Mouse (Mus musculus) cortical plate, adult 2 months (tissue): ENCODE measurements around the gene Lrrc29. TPM values are rescaled to one million over a fixed set of nuclear protein-coding genes. Genes with fewer than 3 reads are reported as not detected.

Experiments used
- H3K27ac ChIP-seq: fragments of 200-500 bp; 2 replicates; pipeline ENCODE4 v1.5.1; 2012; ENCODE audit warnings: low read length, control low read depth, inconsistent platforms; ENCODE audit not compliant: insufficient read depth
- H3K4me1 ChIP-seq: fragments of 200-500 bp; 2 replicates; pipeline ENCODE4 v1.6.1; 2011; ENCODE audit warnings: low read length; ENCODE audit not compliant: control insufficient read depth, insufficient read depth
- H3K4me3 ChIP-seq: fragments of 200-500 bp; 2 replicates; pipeline ENCODE4 v1.5.1; 2011; ENCODE audit warnings: mild to moderate bottlenecking, low read length, control low read depth; ENCODE audit not compliant: insufficient read depth
- CTCF ChIP-seq: fragments of 200-500 bp; IDR thresholded peaks from 2 replicates; pipeline ENCODE4 v1.5.1; 2011; ENCODE audit warnings: mild to moderate bottlenecking, control low read depth, low read length; ENCODE audit not compliant: insufficient read depth; ENCODE audit errors: extremely low read depth
- POLR2A ChIP-seq: fragments of 200-500 bp; IDR thresholded peaks from 2 replicates; pipeline ENCODE4 v1.6.1; 2011; ENCODE audit warnings: mild to moderate bottlenecking, low read length, control low read depth; ENCODE audit not compliant: insufficient read depth; ENCODE audit errors: extremely low read depth
- polyA plus RNA-seq: library from polyadenylated mRNA; depleted of rRNA; stranded (reverse); fragments of >200 nt; gene quantifications from 2 replicates; pipeline ENCODE4 v1.2.3, GENCODE M21; 2012; rRNA removed

Lrrc29 gene
- 3.7 and 4.3 TPM in 2 replicates for polyA plus RNA-seq

GRCm38 (mm10) chr8:105326141-105326672, at the start of gene Lrrc29, which contains the start of gene Tmem208:
Gene Lrrc29 (minus strand): TSS chr8:105326278.
Gene Tmem208 (plus strand): TSS chr8:105326354.
- Histone ChIP-seq H3K27ac (no peak within 1 kb of the TSS), H3K4me3 (peak within 1 kb of the TSS; percentile 69), H3K4me1 (peaks cover 7% of the 10 kb centered on the region; the same call in 1 of the 2 replicates)
- peak; percentile 99 for TF ChIP-seq POLR2A
- 0 out of 2 replicates have a peak, but pooled peaks have one; percentile 18 for TF ChIP-seq CTCF

GRCm38 (mm10) chr8:105374513-105374966, 48.5 kb upstream of the Lrrc29 start:
- TF ChIP-seq CTCF (peak; percentile 29; the same call in 1 of the 2 replicates), POLR2A (no peak)
- no peak overlapping the region for H3K4me3 ChIP-seq
- no peaks in the 10 kb centered on the region for H3K4me1 ChIP-seq
- H3K27ac ChIP-seq, result no peak overlapping the region

- Histone ChIP-seq H3K27ac (no peak within 1 kb of the TSS), H3K4me1 (no peaks in the 10 kb centered on the region), H3K4me3 (no peak within 1 kb of the TSS)
- no peak for TF ChIP-seq POLR2A
- TF ChIP-seq CTCF, result no peak
Measured at GRCm38 (mm10) chr8:105373032-105373431, 47.0 kb upstream of the Lrrc29 start, which contains the start of gene Plekhg4. Gene Plekhg4 (plus strand): TSS chr8:105373274.

- H3K27ac ChIP-seq, result no peak overlapping the region
- H3K4me1 ChIP-seq, result no peaks in the 10 kb centered on the region
- TF ChIP-seq CTCF, result no peak
- TF ChIP-seq POLR2A, result no peak
- H3K4me3 ChIP-seq, result no peak overlapping the region
Measured at GRCm38 (mm10) chr8:105372473-105372872, 46.4 kb upstream of the Lrrc29 start.

GRCm38 (mm10) chr8:105367107-105367506, 41.0 kb upstream of the Lrrc29 start:
- Histone ChIP-seq H3K27ac (no peak overlapping the region), H3K4me3 (no peak overlapping the region), H3K4me1 (no peaks in the 10 kb centered on the region)
- TF ChIP-seq CTCF, result peak; percentile 18; the same call in 1 of the 2 replicates
- no peak for TF ChIP-seq POLR2A

DNA sequence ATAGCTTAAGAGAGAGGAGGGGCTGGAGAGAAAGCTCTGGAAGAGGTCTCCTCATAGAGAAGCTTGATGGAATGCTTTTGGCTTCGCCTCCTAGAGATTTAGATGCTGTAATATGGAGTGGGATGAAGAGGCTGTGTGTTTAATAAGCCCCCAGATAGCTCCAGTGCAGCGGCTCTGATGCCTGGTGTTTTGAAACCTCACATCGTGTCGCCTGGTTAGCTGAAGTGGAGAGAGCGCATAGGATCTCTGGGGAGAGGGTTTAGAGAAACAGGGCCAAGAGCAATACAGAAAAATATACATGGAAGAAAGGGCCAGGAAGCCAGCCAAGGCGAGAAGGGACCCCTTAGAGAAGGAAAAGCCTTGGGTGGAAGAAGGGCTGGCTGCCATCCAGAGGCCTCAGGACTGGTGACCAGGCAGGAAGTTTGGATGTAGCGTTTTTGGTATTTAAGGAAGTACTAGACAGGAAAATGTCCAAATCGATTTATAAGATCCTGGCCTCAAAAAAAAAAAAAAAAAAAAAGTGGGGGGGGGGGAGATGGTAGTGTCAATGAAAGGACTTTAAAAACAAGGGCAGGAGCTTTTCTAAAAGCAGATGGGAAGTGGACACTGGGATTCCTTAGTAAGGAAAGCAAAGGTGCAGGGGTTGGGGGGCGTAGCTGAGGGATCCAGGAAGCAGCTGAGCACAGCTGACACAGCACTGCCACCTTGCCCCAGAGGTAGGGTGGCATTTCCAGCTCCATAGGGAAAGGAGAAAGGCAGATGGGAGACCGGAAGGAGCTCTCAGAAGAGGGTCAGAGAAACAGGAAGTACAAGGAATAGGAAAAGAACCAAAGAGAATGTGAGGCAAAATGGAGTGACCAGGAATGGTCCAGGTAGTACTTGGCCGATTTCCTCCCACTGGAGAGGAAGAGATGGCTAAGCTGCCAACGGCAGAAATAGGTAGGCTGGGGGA, 35.9 kb upstream of the Lrrc29 start:
- no peak for TF ChIP-seq POLR2A
- TF ChIP-seq CTCF, result no peak
- H3K4me1 ChIP-seq, result no peaks in the 10 kb centered on the region
- no peak overlapping the region for H3K27ac ChIP-seq

GRCm38 (mm10) chr8:105359646-105360045, 33.6 kb upstream of the Lrrc29 start:
- no peaks in the 10 kb centered on the region for H3K4me1 ChIP-seq
- no peak overlapping the region for H3K27ac ChIP-seq
- TF ChIP-seq CTCF (peak; percentile 10; the same call in 1 of the 2 replicates), POLR2A (no peak)
- H3K4me3 ChIP-seq, result no peak overlapping the region

More for the DNA sequence above, 35.9 kb upstream of the Lrrc29 start:
- no peak overlapping the region for H3K4me3 ChIP-seq

DNA sequence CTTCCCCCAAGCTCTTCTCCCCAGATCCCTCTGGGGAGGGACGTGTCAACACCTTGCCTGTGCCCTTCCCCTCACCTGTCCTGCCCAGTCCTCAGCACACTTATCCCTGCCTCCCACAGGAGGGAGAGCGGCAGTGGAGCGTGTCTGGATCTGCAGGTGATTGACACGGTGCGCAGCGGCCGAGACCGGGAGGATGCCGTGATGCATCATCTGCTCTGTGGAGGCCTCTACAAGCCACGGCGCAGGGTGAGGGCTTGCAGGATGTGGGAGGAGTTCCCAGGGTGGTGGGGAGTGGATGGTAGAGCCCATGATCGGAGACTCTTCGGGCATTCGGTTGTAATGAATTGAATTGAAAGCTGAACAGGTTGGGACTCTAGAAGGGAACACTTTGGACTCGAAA, 33.1 kb upstream of the Lrrc29 start:
- Histone ChIP-seq H3K27ac (no peak overlapping the region), H3K4me3 (no peak overlapping the region), H3K4me1 (no peaks in the 10 kb centered on the region)
- no peak for TF ChIP-seq CTCF
- no peak for TF ChIP-seq POLR2A

DNA sequence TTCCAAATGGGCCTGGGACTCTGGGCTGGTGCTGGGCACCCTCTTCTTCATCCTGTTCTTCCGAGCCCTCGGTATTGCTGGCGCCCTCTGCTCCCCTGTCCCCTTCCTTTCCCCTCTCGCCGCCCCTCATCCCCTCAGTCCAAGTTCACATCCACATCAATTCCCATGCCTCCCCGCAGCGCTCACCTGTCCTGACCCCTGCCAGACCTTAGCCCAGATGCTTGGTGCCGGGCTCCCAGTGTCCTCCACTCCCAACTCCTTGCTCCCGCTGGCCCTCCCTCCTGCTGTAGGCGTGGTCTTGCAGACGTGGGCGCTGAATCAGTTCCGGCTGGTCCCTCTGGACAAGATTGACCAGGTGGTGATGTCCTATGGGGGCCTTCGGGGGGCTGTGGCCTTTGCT, 30.6 kb upstream of the Lrrc29 start:
- no peak for TF ChIP-seq POLR2A
- no peak for TF ChIP-seq CTCF
- no peak overlapping the region for H3K27ac ChIP-seq
- H3K4me1 ChIP-seq, result no peaks in the 10 kb centered on the region

GRCm38 (mm10) chr8:105355179-105356024, 29.3 kb upstream of the Lrrc29 start:
- TF ChIP-seq CTCF, result no peak
- no peak for TF ChIP-seq POLR2A
- Histone ChIP-seq H3K27ac (no peak overlapping the region), H3K4me3 (no peak overlapping the region), H3K4me1 (no peaks in the 10 kb centered on the region)

More for the DNA sequence above, 30.6 kb upstream of the Lrrc29 start:
- no peak overlapping the region for H3K4me3 ChIP-seq
